31 mouse cellular contexts compared by ENCODE assay signal in genomic region chr5:100438796-100439195, GRCm38 (mm10).
"Had no signal": no experiment of that assay in that cellular context is flagged by ENCODE, and none has a peak within 500 bp of the region (broad histone marks: within the 10 kb centered on the region; RNA-seq: fewer than 3 reads in every experiment).

No protein-coding gene starts in this region.

- H3K27ac ChIP-seq: limb, embryonic 10.5 days; limb, embryonic 12.5 days; limb, embryonic 13.5 days; limb, embryonic 15.5 days; liver, embryonic 12.5 days; liver, embryonic 13.5 days; liver, embryonic 14.5 days; liver, embryonic 15.5 days; lung, embryonic 15.5 days; macrophage; midbrain, embryonic 10.5 days; midbrain, embryonic 12.5 days; midbrain, embryonic 13.5 days; neural tube, embryonic 12.5 days; neural tube, embryonic 13.5 days had no signal

- ATAC-seq: liver, embryonic 12.5 days; liver, postnatal 0 days; lung, postnatal 0 days; midbrain, embryonic 13.5 days; midbrain, embryonic 16.5 days had no signal

- H3K27me3 ChIP-seq: limb, embryonic 12.5 days; limb, embryonic 13.5 days; limb, embryonic 15.5 days; liver, embryonic 12.5 days; liver, embryonic 13.5 days; liver, embryonic 15.5 days; lung, embryonic 15.5 days; megakaryocyte, embryonic 14.5 days; midbrain, embryonic 12.5 days; midbrain, embryonic 13.5 days; neural tube, embryonic 12.5 days; neural tube, embryonic 13.5 days had no signal

- H3K4me1 ChIP-seq: limb, embryonic 10.5 days; limb, embryonic 12.5 days; limb, embryonic 13.5 days; limb, embryonic 15.5 days; liver, embryonic 13.5 days; liver, embryonic 15.5 days; lung, embryonic 15.5 days; midbrain, embryonic 10.5 days; midbrain, embryonic 12.5 days; midbrain, embryonic 13.5 days; neural tube, embryonic 12.5 days; neural tube, embryonic 13.5 days had no signal

- DNase-seq: left cerebral cortex, postnatal 4 days; liver; liver, embryonic 13.5 days; liver, postnatal 0 days; lung, adult 18-20 months; lung, adult 2 months; lung, embryonic 14.5 days; lung, postnatal 10 days; lung, postnatal 14 days; lung, postnatal 36 days; lung, postnatal 4 days; midbrain, embryonic 14.5 days had no signal

- H3K4me3 ChIP-seq: limb, embryonic 10.5 days; limb, embryonic 12.5 days; limb, embryonic 13.5 days; limb, embryonic 15.5 days; liver, embryonic 12.5 days; liver, embryonic 13.5 days; liver, embryonic 15.5 days; lung, embryonic 15.5 days; megakaryocyte, embryonic 14.5 days; midbrain, embryonic 10.5 days; midbrain, embryonic 12.5 days; midbrain, embryonic 13.5 days; myocyte; neural tube, embryonic 12.5 days; neural tube, embryonic 13.5 days had no signal

- H3K9ac ChIP-seq: limb, embryonic 12.5 days; limb, embryonic 13.5 days; limb, embryonic 15.5 days; liver, embryonic 12.5 days; liver, embryonic 13.5 days; liver, embryonic 14.5 days; liver, embryonic 15.5 days; liver, postnatal 0 days; lung, embryonic 14.5 days; lung, embryonic 15.5 days; midbrain, embryonic 12.5 days; midbrain, embryonic 13.5 days; neural tube, embryonic 12.5 days; neural tube, embryonic 13.5 days had no signal

- H3K9me3 ChIP-seq: limb, embryonic 10.5 days; limb, embryonic 12.5 days; limb, embryonic 13.5 days; limb, embryonic 15.5 days; liver, embryonic 13.5 days; liver, embryonic 15.5 days; lung, embryonic 15.5 days; midbrain, embryonic 12.5 days; midbrain, embryonic 13.5 days; neural tube, embryonic 12.5 days; neural tube, embryonic 13.5 days had no signal

- H3K4me2 ChIP-seq: limb, embryonic 12.5 days; limb, embryonic 13.5 days; limb, embryonic 15.5 days; liver, embryonic 11.5 days; liver, embryonic 12.5 days; liver, embryonic 13.5 days; liver, embryonic 15.5 days; lung, embryonic 14.5 days; lung, embryonic 15.5 days; midbrain, embryonic 12.5 days; midbrain, embryonic 13.5 days; neural tube, embryonic 12.5 days; neural tube, embryonic 13.5 days had no signal
